Mouse (Mus musculus) adrenal gland, adult 18-20 months (tissue): ENCODE measurements around the gene Triobp. TPM values are rescaled to one million over a fixed set of nuclear protein-coding genes. Genes with fewer than 3 reads are reported as not detected.
"Not testable (repeated sequence)": the region's sequence is repeated elsewhere in the genome, so short reads cannot be mapped to it uniquely, and the experiment has no call there.

Experiments used
- DNase-seq, 2 experiments: peaks; one replicate each; pipeline ENCODE4 v3.0.0; 2021 to 2022; ENCODE audit warnings: low spot score in 2 of 2
- total RNA-seq, 2 experiments: library from RNA; stranded (reverse); gene quantifications; 1 replicate in 1 of 2; 2 replicates in 1 of 2; pipeline ENCODE4 v1.2.3; 2021

Triobp gene
- total RNA-seq, 2 experiments from 2014 or later = 97.1 to 105 TPM

DNA sequence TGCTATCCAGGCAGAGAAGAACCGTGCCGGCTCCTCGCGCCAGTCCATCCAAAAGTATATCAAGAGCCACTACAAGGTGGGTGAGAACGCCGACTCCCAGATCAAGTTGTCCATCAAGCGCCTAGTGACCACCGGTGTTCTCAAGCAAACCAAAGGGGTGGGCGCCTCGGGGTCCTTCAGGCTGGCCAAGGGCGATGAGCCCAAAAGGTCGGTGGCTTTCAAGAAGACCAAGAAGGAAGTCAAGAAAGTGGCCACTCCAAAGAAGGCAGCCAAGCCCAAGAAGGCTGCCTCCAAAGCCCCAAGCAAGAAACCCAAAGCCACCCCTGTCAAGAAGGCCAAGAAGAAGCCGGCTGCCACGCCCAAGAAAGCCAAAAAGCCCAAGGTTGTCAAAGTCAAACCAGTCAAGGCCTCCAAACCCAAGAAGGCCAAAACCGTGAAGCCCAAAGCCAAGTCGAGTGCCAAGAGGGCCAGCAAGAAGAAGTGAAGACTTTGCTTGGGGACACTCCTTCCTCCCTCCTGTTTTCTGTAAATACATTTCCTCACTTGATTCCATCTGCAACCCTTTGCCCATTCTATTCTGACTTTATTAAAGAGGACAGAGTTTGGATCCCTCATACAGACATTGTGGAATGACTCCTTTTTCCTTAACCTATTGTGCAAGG lies 81.4 kb downstream of the Triobp start:
- DNase-seq = no peak

DNA sequence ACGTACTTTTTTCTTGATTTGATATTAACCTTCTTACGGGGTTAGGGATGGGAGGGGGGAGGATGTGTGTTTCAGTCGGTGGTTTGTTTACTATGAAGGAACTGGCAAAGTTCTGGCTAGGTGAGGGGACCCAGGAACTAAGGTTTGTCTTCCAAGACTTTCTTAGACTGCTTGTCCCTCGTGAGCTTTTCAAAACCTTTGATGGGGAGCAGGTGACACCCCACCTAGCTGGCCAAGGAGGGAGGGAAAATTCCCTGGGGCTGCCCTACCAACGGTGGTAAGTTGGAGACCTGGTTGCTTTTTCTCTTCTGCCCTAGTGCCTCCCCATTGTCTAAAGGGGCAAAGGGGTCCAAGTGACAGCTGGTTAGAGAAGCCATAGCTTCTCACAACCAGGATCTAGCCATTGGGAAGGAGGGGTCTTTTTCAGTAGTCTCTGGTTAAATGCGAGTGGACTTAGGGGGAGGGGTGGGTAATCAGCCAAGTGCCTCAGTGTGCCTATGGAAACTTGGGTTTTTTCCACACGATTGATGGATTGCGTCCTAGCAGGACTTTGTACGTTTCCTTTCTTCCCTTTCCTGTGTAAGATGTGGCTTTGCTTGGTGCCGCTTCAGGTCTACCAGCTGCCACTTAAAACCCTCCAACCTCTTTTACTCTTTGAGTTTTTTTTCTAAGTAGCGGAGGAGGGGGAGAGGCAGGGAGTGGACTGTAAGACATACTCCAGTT lies 82.2 kb downstream of the Triobp start:
- no peak for DNase-seq

DNA sequence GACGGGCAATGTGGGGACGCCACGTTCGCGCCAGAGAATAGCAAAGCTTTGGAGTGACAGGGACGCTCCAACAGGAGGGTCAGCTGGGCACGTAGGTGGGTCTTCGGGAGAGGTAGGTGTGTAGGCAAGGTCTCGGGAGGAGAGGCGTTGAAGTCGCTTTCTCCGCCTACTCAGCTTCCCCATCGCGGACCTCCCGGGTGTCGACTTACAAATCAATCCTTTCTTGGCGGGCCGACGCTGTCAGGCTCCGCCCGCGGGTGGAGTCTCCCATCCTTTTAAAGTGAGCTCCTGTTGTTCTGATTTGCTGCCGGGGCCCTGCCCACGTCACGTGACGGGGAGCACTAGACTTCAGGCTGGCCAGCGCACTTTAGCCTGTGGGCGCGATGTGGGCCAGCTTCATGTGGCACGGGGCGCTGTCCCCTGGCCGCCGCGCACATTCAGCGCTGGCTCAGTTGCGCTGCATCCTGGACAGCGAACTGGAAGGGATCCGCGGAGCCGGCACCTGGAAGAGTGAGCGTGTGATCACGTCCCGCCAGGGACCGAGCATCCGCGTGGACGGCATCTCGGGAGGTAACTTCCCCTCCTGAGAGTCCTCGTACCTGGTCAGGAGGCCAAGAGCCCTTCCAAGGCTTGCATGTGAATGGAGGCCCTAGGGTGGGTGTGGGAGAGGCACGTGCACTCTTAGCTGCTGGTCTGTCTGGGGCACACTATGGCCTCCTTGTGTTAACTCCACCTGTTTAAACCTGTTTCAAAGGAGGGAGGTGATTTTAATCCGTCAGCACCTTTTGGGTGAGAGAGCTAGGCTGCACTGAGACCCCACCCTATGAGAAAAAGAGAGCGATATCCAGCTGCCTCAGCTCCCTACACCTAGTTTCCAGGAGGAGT lies 83.3 kb downstream of the Triobp start:
- DNase-seq = peak; percentile 81 to 82

DNA sequence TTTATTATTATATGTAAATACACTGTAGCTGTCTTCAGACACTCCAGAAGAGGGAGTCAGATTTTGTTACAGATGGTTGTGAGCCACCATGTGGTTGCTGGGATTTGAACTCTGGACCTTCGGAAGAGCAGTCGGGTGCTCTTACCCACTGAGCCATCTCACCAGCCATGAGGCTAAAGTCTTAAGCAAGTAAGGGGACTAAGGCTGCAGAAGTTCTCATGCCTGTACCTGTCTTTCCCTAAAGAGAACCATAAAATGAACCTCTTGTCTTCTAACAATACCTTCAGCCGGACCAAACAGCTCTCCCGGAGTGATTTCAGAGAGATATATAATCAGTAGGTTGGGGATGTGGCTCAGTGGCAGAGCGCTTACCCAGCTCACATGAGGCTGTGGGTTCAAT lies 84.4 kb downstream of the Triobp start:
- not testable (repeated sequence) for DNase-seq

DNA sequence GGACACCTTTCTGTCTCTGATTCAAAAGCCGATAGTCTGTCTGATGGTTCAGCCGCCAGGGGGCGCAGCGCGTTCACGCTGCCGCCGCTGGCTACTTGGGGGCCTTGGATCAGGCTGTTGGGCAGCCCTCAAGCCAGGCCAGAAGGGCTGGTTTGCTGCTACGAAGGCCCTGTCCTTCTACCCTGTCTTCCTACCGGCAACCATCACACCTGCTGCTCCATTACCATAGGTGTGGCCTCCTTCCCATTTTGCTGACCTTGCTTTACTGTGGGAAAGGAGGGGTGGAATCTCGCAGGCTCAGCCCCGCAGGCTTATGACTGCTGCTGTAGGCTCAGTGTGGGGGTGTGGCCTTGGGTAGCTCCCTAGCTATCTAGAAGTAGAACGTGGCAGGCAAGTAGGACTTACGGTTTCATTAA lies 90.4 kb downstream of the Triobp start:
- DNase-seq = peak; percentile 83

DNA sequence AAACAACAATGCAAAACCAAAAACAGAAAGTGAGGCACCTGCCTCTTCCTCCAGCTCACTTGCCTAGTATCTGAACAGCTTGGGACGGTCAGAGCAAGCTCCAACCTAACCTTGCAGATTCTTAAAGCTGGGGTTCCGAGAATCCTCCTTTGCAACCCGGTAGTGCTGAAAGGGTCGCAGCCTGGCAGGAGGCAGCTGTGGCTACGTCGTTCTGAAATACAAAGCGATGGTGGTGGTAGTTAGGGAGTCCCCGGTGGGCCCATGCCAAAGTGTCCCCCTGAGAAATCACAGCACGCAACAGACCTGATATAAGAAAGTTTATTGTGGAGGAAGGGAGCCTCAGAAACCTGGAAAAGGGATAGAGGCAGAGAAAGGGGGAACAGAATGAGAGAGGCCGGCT lies 90.8 kb downstream of the Triobp start:
- no peak for DNase-seq

DNA sequence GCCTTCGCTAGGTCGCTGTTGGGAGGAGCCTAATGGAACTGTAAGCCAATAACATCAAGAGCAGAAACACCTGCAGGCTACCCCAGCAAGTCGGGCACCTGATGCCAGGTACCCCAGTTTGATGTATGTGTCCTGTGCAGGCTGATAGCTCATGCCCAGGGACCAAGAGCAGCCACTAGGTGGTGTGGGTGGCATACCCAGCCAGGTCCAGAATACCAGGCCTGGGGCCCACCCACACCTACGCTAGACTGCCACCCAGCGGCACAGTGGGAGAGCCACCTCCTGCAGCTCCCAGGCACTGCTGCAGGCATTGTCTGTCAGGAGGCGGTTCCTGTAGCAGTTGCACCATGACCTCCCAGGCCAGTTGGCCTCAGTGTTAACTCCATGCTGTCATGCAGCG lies 91.3 kb downstream of the Triobp start:
- peak; percentile 73 to 75 for DNase-seq

DNA sequence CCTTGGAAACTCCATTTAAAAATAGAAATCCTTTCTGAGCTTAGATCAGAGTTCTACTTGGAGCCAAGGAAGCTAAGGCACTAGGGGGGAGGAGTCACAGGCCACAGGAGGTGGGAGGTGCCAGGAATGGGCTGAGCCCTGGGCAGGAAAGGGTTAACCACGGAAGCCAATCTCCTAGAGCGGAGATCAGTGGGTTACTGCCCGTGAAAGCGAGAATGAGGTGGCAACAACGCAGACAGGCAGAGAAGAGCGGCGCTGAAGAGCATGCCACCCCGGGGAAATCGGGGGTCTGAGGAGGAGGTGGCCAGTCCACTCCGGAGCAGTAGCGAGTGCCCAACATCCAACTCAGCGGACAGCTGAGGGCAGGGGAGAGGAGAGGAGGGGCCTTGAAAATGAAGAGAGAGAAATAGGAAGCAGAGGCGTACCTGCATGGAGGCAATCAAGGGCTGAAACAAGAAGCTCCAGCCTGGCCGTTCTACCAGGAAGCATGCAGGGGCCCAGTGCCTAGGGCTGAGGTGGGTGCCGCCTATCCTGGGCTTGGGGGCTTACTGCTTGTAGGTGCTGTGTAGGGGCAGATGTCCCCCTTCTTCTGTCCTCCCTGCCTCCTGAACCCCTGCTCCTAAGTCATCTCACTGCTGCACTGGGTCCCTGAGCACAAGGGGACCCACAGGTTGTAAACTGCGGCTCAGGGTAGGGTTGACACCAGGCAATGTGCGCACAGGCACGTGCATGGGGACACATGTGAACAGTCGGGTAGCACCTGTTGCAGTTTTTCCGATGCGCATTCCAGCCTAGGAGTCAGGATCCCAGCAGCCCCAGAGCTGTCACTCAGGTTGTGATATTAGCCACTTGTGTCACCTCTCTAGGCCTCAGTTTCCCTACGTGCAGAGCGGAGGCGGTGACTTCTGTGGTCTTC lies 93.2 kb downstream of the Triobp start:
- no peak for DNase-seq

DNA sequence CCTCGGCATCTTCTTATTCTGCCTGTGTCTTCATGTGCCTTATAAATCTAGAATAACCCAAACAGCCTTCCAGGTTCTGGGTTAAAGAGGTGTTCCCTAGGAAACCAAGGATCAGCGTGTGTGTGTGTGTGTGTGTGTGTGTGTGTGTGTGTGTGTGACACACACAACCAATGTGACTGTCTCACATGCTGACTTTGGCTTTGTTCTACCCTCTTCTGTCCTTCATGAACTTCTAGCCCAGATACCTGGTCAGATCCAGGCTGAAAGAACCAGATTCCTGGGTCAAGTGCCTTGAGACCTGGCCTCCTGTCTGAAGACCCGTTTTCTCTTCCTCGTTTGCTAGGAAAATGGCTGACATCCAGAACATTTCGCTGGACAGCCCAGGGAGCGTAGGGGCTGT lies 94.1 kb downstream of the Triobp start, which contains the start of gene Galr3:
Gene Galr3 (plus strand): TSS at position 301 of the 400 bp plus-strand sequence.
- no peak for DNase-seq

DNA sequence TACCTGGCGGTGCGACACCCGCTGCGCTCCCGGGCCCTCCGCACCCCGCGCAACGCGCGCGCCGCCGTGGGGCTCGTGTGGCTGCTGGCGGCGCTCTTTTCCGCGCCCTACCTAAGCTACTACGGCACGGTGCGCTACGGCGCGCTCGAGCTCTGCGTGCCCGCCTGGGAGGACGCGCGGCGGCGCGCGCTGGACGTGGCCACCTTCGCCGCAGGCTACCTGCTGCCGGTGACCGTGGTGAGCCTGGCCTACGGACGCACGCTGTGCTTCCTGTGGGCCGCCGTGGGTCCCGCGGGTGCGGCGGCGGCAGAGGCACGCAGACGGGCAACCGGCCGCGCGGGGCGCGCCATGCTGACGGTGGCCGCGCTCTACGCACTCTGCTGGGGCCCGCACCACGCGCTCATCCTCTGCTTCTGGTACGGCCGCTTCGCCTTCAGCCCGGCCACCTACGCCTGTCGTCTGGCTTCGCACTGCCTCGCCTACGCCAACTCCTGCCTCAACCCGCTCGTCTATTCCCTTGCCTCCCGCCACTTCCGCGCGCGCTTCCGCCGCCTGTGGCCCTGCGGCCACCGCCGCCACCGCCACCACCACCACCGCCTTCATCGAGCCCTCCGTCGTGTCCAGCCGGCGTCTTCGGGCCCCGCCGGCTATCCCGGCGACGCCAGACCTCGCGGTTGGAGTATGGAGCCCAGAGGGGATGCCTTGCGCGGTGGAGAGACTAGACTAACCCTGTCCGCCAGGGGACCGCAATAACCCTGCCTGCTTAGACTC lies 95.4 kb downstream of the Triobp start:
- DNase-seq = no peak

DNA sequence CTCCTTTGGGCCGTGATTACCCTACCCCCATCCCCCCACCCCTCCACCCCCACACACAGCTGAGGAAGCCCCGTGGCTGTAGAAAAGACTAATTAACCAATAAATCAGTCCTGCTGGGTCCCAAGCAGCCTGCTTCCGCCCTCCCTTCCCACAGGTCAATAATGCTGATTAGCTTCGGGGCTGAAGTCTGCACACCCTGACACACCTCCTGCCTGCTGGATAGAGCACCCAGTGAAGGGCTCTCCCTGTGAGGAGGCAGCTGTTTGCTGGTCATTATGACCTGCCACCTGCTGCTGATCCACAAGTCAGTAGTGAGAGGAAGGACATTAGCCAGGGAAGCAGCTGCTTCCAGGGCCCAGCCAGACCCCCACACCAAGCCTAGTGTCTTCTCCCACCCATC lies 97.3 kb downstream of the Triobp start:
- no peak for DNase-seq

DNA sequence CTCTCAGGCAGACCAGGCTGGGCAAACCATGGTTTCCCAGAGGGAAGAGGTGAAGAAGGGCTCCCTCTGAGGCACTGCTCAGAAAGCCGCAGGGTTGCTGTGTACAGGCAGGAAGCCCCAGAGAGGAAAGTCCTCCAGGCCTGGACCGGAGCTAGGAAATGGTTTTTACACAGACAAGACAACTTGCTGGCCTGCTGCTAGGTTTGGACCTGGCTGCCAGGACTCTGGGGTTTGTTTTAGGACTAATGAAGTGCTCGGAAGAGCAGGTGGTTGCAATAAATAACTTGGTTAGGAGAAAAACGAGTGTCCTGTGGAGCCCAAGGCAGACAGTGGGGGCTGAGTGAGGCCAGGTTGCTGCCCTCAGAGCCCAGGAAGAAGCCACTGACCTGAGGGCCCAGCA lies 100.7 kb downstream of the Triobp start:
- no peak for DNase-seq

DNA sequence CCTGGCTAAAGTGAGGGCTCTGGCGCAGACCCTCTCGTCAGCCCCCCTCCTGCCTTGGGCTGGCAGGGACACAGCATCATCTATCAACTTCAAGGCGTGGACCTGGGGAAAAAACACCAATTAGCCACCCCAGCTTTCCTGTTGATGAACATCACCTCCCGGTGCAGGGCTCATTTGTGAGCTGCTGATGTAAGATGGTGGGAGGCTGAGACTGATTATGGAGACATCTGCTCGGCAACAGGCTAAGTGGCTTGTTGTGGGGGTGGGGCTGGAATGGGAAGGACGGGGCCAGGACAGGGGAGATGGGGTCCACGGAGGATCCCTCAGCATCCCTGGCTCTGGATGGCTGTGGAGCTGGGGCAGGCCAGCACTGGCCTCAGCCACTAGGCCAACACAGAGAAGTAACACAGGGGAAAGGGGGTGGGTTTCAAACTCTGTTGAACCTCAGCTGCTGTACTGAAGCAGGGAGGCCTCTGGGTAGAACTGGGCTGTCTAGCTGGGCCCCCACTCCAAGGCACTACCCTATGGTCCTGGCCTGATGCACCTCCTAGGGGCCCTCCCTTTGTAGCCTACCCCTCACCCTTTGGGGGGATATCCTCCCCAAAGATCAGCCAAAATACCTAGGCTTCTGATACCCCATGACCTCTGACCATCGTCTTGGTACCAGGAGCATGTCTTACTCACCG lies 102.8 kb downstream of the Triobp start:
- DNase-seq = no peak

DNA sequence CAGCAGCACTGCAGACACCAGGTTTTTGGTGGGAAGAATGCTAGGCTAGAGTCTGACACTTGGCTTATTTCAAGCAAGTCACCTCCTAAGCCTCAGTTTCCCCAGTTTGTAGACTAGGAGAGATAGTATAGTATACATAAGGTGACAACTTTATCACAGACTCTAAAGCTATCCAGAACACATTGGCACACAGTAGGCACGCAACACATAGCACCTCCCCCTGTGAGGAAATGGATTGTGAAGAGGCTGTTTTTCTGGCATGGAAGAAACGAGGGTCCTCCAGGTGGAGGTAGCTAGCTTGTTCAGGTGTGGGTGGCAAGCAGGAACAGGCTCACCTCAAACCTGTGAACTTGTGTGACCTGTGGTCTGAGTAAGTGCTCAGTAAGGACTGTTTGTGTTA lies 103.4 kb downstream of the Triobp start:
- no peak for DNase-seq

DNA sequence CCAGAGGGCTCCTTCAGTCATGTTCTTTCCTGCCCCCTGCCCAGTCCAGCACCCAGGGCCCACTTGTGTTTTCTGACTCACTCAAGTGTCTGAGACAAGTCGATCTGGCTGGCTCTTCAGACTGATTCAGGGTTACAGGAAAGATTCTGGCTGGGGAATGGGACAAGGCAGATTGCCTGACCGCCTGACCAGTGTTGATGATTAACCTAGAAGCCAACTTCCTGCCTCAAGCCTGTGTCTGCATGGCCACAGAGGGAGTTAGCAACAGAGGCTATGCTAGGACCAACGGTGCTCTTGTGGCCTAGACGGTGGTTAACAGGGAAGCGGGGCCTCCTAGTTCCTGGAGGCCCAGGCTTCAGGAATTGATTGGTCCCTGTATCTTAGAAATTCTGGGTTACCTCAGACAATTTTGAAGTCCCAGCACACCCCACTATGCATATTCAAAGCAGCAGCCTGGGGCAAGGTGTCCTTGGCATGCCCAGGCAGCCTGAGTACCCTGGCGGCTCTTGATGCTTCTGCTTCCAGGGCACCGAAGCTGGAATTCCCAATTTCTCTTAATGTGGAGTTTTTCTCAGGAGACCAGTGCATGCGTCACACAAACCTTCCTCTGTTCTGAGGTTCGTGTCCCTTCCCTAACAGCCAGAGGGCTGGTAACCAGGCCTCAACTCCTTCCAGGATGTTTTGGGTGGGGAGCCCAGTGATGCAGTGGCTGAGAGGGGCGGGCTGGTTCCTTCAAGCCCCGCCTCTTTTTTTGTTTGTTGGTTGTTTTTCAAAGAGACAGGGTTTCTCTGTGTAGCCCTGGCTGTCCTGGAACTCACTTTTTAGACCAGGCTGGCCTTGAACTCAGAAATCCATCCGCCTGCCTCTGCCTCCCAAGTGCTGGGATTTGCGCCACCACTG lies 104.2 kb downstream of the Triobp start:
- no peak for DNase-seq

DNA sequence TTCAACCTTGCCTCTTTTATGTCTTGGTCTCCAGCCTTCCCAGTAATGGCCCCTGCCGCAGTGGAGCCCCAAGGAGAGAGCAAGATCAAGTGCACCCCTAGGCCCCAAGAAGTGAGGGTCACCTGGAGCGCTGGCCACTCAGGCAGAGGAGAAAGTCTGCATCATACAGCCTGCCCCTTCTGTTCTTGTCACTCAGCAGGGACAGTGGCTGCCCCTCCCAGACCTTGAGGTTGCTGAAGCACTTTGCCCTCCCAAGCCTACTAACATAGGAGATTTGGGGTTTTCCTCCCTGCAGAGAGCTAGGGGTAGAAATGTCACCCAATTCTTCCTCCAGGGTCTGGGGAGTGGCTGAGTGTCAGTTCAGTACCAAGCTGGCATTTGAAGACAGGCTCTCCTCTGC lies 104.8 kb downstream of the Triobp start:
- no peak for DNase-seq
